Mouse (Mus musculus) midbrain, embryonic 11.5 days (tissue): ENCODE results near the gene Ncapg2. TPM values are rescaled to one million over a fixed set of nuclear protein-coding genes. Genes with fewer than 3 reads are reported as not detected.

Experiments
- polyA plus RNA-seq: library from polyadenylated mRNA; unstranded; fragments of >200 nt; fragmentation: Nextera tagmentation; extraction: Ambion mirVana; gene quantifications from 2 replicates; pipeline ENCODE4 v1.2.1, GENCODE M21; 2014

Ncapg2 gene
- polyA plus RNA-seq, 1 experiment from 2014 or later = 42.0 TPM

Other genes with a start within 250 kb of the Ncapg2 start
- gene Wdr60, start 142.4 kb upstream of the Ncapg2 start, polyA plus RNA-seq = 14.1 and 16.2 TPM in 2 replicates
- not detected in 2 replicates for gene Gm11027, start 130.0 kb upstream of the Ncapg2 start, polyA plus RNA-seq
- 17.8 and 17.9 TPM in 2 replicates for gene Esyt2, start 124.2 kb upstream of the Ncapg2 start, polyA plus RNA-seq
- 7.0 and 7.3 TPM in 2 replicates for gene Ptprn2, start 80.3 kb downstream of the Ncapg2 start, polyA plus RNA-seq